Mouse (Mus musculus) CD4-positive, CD25-positive, alpha-beta regulatory T cell, adult 2 months (primary cell): ENCODE data around the gene Zfp689.
"Not testable (repeated sequence)": the region's sequence is repeated elsewhere in the genome, so short reads cannot be mapped to it uniquely, and the experiment has no call there.

Source experiments
- DNase-seq: peaks from one replicate; pipeline ENCODE4 v3.0.0-alpha.2; 2012; ENCODE audit warnings: low read depth, low spot score

Zfp689 gene

GRCm38 (mm10) chr7:127448521-127449300 is at the start of gene Zfp689:
Gene Zfp689 (minus strand): TSS chr7:127449158.
- DNase-seq, result peak; percentile 96

DNA sequence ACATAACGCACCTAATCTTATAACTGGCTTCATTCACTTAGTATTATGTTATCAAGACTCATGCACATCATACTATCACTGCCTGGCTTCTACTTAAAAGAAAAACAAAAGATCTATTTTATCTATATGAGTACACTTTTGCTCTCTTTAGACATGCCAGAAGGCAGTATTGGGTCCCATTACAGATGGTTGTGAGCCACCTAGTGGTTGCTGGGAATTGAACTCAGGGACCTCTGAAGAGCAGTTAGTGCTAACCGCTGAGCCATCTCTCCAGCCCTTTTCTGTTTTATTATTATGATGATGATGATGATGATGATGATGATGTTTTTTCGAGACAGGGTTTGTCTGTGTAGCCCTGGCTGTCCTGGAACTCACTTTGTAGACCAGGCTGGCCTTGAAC is 49.4 kb upstream of the Zfp689 start:
- peak; percentile 74 for DNase-seq

DNA sequence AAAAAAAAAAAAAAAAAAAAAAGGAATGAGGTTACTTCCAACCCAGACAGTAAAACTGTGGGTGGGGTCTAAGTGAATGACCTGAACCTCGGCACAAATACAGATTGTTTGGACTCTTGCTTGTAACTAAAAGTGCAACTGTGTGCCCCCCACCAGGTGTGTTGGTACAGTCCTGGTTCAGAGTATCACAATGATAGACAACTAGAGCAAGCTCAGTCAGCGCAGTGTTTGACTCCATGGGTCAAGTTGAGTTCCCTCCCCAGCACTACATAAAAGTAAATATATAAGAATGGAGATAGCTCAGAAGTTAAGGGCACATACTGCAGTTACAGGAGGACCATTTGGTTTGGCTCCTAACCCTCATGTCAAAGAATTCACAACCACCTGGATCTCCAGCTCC is 48.4 kb upstream of the Zfp689 start:
- no peak for DNase-seq

DNA sequence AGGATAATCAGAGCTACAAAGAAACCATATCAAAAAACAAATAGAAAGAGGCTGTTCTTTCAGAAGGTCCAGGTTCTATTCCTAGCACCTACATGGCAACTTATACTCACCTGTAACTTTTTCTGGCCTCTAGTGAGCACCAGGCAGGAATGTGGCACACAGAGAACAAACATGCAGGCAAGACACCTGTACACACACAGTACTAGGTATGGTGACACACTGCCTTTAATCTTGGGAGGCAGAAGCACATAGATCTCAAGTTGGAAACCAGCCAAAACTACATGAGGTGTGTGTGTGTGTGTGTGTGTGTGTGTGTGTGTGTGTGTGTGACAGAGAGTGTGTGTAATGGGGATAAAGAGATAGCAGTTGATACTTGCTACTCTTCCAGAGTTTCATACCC is 45.7 kb upstream of the Zfp689 start:
- no peak for DNase-seq

DNA sequence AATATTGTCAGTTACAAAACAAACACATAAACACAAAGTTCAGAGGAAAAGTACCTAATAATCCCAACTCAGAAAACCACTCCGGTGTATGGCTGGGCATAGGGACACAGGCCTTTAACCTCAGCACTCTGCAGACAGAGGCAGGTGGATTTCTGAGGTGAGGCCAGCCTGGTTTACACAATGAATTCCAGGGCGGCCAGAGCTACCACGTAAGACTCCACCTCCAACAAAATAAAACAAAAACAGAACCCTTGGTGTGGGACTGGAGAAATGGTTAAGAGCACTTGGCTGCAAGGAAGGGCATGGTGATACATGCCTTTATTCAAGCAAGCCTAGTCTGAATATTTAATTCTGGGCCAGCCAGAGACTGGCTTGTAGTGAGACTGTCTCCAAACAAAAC is 42.9 kb upstream of the Zfp689 start:
- no peak for DNase-seq

- DNase-seq, result no peak
Observed at GRCm38 (mm10) chr7:127489982-127490381, 41.0 kb upstream of the Zfp689 start.

- not testable (repeated sequence) for DNase-seq
Observed at GRCm38 (mm10) chr7:127488364-127488763, 39.4 kb upstream of the Zfp689 start.

- no peak for DNase-seq
Observed at GRCm38 (mm10) chr7:127485416-127485815, 36.5 kb upstream of the Zfp689 start.

DNA sequence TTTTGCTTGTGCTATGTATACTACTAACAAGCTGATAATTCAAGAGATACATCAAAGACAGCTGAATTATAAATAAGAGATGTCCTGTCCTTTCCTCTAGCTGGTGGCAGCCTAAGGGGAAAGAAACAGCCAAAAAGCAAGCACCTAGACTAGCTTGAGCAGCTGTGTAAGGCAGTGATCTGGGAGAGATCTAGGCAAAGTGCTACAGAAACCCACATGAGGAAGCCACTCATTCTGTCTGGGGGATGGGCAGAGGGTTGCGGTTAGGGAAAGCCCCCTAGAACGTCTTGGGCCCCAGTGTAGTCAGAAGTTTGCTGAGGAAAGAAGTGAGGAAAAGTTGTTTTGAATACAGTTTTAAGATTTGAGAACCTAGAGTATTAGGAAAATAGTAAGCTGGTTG is 31.4 kb upstream of the Zfp689 start:
- DNase-seq, result peak; percentile 86

DNA sequence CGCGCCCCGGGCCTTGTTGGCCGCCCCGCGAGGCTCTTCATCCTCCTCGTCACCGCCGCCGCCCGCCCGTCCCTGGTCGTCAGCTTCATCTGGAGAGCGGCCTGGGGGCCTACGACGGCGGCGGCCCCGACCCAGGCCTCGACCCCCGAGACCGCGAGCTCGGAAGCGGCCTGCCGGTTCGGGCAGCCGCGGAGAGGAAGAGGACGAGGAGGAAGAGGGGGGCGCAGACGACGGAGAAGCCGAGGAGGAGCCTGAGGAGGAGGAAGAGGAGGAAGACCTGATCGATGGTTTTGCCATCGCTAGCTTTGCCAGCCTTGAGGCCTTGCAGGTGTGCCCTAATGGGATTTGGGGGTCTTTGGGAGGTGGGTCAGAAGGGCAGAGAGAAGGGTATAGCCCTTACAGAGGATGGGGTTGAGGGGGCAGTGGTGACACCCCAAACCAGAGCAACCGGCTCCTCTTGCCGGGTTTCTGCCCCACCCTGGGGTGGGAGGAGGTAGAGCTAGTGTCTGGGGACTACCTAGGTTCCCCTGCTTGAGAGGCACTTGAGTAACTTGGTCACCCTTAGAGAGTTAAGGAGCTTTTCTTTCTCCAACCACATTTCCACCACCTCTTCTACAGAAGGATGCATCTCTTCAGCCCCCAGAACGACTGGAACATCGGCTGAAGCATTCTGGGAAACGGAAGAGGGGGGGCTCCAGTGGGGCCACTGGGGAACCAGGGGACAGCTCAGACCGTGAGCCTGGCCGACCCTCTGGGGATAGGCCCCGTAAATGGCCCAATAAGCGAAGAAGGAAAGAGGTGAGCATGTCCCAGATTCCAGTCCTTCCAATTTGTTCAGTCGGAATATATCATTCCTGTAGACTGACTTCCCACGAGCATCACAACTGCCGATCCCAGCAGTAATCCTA is 30.6 kb upstream of the Zfp689 start:
- DNase-seq, result peak; percentile 35

DNA sequence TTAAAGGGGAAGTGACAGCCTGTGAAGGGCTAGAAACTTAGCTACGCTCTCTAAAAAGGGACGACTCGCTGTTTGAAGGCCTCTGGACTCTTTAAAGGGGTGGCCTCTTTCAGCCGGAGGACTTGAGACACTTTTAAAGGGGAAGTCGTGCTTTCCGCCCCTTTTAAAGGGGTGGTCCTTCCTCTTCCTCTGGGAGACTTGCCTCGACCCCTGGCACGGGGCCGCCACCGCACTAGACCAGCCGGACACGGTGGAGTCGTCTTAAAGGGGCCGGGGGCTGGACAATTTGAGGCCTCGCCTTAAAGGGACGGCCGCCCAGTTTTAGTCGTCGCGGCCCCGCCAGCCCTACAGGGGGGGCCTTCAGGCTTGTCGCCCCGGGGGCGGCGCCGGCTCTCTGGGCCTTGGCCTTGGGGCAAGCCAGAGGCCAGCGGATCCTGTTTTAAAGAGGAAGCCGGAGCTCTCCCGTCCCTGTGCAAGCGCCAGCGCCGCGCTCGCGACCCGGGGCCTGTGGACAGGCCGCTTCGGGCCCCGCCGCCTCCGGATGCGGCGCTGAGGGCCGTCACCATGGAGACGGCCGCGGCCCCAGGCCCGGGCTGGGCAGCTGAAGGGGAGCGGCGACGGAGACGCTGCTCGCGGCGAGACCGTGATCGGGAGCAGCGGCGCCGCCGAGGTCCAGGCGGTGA is 29.8 kb upstream of the Zfp689 start, which contains the start of gene Fbrs:
Gene Fbrs (plus strand): TSS at position 565 of the 683 bp plus-strand sequence.
- no peak for DNase-seq

- peak; percentile 100 for DNase-seq
Observed at GRCm38 (mm10) chr7:127477687-127478634, 29.0 kb upstream of the Zfp689 start.

DNA sequence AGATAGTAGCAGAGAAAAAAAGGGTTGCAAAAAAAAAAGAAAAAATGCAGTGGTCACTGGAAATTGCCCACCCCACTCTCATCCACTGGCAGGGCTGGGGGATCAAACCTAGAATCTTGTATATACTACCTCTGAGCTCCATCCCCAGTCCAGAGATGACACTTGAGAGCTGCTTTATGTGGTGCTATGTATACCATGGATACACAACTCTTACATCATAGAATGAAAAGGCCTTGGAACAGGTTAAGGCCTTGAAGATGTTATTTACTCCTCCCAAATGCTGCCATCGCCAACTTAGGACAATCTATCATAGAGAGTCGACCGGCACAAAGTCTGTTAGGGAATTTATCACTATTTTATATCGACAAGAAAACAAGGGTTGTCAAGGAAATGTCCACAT is 27.9 kb upstream of the Zfp689 start:
- DNase-seq, result no peak

DNA sequence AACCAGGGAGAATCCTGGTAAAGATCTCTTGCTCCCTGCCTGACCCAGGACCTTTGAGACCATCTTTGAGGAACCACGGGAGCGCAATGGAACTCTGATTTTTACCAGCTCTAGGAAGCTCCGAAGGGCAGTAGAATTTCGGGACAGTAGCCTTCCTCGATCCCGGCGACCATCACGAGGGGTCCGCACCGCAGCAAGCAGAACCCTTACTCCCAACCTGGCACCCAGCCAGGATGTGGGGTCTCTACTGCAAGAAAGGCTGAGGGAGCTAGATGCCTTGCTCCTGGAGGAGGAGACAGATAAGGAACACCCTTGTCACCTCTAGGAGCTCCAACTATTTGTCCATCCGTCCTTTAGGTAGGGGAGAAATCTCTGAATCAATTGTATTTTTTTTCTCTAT is 27.4 kb upstream of the Zfp689 start:
- no peak for DNase-seq

DNA sequence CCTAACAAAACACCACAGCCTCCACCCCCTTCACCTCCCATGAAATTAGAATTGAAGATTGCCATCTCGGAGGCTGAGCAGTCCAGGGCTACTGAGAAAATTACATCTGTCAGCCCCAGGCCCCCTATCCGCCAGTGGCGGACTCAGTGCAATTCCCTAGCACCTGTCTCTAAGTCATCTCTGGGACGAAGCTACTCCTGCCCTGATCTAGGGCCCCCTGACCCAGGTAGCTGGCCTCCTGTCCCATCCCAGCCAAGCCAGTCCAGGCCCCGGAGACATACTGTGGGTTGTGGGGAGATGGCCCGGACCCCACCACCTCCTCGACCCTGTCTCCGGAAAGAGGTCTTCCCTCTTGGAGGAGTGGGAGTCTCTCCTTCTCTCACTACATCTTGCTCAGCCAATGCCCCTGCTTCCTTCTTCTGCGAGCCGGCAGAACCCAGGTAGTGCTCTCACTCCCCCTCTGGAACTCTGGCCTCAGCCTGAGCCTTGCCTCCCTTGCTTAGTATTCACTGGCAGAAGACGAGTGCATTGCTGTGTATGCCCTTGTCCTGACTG is 26.3 kb upstream of the Zfp689 start:
- no peak for DNase-seq

DNA sequence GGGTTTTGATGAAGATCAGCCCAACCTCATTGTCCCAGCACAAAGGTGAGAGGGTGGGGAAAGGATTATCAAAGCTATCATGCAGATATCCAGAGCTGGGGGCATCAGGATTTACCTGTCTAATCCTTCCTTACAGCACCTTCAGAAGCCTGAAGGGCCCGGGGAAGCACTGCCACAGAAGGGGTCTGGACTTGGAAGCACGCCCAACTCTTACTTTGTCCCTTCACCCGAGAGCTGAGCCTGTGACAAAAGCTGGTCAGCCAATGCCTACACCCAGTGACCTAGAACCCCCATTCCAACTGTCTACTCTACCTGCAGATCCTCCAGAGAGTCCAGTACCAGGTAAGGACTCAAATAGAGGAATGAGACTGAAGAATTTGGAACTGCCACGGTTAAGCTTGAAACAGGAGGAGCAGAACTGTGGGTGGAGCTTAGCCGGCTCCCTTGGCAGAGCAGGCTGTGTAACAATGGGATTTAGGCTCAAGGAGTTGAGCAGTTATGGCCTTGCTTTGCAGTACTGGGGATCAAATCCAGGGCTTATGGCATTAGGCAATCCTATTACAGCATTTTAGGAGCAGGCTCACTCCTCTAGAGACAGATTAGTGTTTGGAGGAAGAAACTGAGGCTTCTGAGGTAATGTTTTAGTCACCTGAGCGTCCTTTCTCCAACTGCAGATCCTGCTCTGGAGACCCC is 25.6 kb upstream of the Zfp689 start:
- DNase-seq, result no peak

DNA sequence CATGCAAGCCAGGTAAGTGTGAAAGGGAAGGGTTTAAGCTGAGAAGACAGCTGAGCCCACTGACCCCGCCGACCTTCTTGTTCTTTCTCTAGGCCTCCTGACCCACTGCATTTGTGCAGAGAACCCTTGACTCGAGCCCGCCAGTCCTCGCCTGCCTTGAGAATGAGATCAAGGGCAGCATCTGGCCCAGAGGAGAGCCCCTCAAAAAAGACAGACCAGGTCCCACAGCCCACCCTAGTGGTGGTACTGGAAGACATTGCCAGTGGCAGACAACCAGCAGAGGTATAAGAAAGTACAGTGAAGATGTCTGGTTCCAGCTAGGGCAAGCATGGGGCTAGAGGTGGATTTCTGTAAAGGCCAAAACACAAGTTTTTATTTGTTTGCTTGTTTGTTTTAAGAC is 24.7 kb upstream of the Zfp689 start:
- no peak for DNase-seq

DNA sequence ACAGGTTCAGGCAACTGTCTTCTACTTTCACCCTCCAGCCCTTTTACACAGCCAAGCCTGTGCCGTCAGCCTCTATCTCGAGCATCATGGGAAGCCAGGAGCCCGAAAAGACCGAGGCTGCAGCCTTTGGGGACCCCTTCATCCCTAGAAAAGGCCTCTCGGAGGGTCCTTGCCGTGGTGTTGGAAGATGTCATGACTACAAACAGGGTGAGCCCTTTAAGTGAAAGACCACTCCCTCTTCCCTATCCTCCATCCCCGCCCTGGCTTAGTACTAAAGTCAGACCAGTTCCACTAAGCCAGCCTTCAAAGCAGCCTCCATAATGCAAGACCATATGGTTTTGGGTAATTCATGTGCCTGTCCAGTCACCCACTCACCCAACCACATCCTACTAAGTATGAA is 23.1 kb upstream of the Zfp689 start:
- no peak for DNase-seq

DNA sequence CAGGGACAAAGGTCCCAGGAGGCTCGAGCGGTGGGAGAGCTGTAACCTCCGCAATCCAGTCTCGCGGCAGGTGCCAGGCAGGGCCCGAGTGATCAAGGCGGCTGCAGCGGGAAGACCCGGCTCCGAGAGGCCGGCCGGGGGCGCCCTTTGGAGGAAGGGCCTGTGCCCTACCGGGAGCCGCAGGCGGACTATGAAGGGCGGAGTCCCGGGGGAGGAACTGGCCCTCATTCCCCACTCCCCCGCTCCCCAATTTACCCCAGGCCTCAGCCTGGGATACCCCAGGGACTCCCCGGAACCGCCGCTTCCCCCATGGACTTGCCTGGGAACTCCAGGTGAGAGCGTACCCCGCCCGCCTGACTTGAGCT is 22.7 kb upstream of the Zfp689 start:
- DNase-seq, result peak; percentile 47
